Mouse (Mus musculus): ENCODE measurements around the gene Tnrc6a. TPM values are rescaled to one million over a fixed set of nuclear protein-coding genes. Genes with fewer than 3 reads are reported as not detected.

Gene Tnrc6a
- polyA plus RNA-seq, 1 experiment, result 84.5 TPM

- 82% methylated on average over 8 of the region's 8 CpGs for WGBS
- no peak for TF ChIP-seq POLR2A (IDR thresholded peaks at IDR 0.05; ENCODE audit: control insufficient read depth, extremely low read depth, insufficient read depth, low read length, poor library complexity)
- TF ChIP-seq CTCF (IDR thresholded peaks at IDR 0.05; ENCODE audit: borderline replicate concordance, control insufficient read depth, extremely low read depth, insufficient read depth, low read length, poor library complexity), result no peak
- no peaks in the 10 kb centered on the region for H3K36me3 ChIP-seq (ENCODE audit: control insufficient read depth, insufficient read depth, low read length)
- DNase-seq, result no peak
- no peaks in the 10 kb centered on the region for H3K4me1 ChIP-seq (replicated peaks; ENCODE audit: control insufficient read depth, insufficient read depth, low read length)
- no peak within 1 kb of the TSS for H3K4me3 ChIP-seq (ENCODE audit: control insufficient read depth, insufficient read depth, low read length)
- H3K27ac ChIP-seq (ENCODE audit: control insufficient read depth, insufficient read depth, low read length), result no peak within 1 kb of the TSS
- no peaks in the 10 kb centered on the region for H3K27me3 ChIP-seq (ENCODE audit: control insufficient read depth, insufficient read depth, low read length)
Observed at GRCm38 (mm10) chr7:123214365-123215075, 90.8 kb downstream of the Tnrc6a start, which contains the start of gene Slc5a11. Slc5a11 (plus strand) TSS chr7:123214780.

- TF ChIP-seq CTCF (IDR thresholded peaks at IDR 0.05; ENCODE audit: borderline replicate concordance, control insufficient read depth, extremely low read depth, insufficient read depth, low read length, poor library complexity) (no peak), POLR2A (IDR thresholded peaks at IDR 0.05; ENCODE audit: control insufficient read depth, extremely low read depth, insufficient read depth, low read length, poor library complexity) (no peak)
- H3K27me3 ChIP-seq (ENCODE audit: control insufficient read depth, insufficient read depth, low read length), result no peaks in the 10 kb centered on the region
- 81% methylated on average over 2 of the region's 2 CpGs for WGBS
- DNase-seq, result no peak
- H3K4me3 ChIP-seq (ENCODE audit: control insufficient read depth, insufficient read depth, low read length), result no peak overlapping the region
- H3K27ac ChIP-seq (ENCODE audit: control insufficient read depth, insufficient read depth, low read length), result no peak overlapping the region
- H3K36me3 ChIP-seq (ENCODE audit: control insufficient read depth, insufficient read depth, low read length), result no peaks in the 10 kb centered on the region
- H3K4me1 ChIP-seq (replicated peaks; ENCODE audit: control insufficient read depth, insufficient read depth, low read length), result no peaks in the 10 kb centered on the region
Observed at GRCm38 (mm10) chr7:123215138-123215537, 91.5 kb downstream of the Tnrc6a start.

DNA sequence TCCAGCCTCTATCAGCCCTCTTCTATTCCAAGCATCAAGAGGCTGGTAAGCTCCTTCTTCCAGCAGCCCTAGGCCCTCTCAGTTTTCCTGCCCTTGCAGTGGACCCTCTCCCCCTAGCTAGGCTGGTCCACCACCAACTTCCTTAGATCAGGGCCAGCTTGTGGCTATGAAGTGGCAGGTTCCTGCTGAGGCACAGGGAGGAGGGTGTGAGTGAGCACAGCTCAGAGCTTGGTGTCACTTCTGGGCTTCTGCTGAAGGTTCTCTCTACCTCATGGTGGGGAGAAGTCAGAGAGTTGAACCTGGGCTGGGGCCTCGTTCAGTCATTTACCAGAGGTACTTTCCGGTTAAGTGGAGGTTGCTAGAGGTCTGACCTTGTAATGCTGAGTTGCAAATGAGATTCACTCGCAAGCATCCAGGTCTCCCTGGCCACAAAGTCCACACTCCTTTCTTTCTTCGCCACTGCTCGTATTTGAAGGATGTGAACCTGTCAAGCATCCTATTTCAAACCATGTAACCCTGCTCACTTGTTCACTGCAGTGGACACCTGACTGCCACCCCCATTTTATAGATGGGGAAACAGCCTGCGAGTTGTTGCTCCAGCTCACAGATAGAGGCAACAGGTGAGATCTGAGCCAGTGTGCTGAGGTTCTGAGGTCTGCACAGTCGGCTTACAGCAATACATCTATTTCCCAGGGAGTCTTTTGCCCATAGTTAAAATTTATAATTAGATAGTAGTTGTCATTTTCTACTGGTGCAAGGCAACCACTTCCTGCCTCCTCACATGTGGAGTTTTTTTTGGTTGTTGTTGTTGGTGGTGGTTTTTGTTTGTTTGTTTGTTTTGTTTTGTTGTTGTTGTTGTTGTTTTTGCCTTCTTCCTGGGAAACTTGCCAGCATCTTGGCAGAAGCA, 94.0 kb downstream of the Tnrc6a start:
- TF ChIP-seq POLR2A (IDR thresholded peaks at IDR 0.05; ENCODE audit: control insufficient read depth, extremely low read depth, insufficient read depth, low read length, poor library complexity), result no peak
- TF ChIP-seq CTCF (IDR thresholded peaks at IDR 0.05; ENCODE audit: borderline replicate concordance, control insufficient read depth, extremely low read depth, insufficient read depth, low read length, poor library complexity), result no peak
- WGBS, result 73% methylated on average over 7 of the region's 7 CpGs
- H3K4me1 ChIP-seq (replicated peaks; ENCODE audit: control insufficient read depth, insufficient read depth, low read length), result no peaks in the 10 kb centered on the region
- no peaks in the 10 kb centered on the region for H3K27me3 ChIP-seq (ENCODE audit: control insufficient read depth, insufficient read depth, low read length)
- no peaks in the 10 kb centered on the region for H3K36me3 ChIP-seq (ENCODE audit: control insufficient read depth, insufficient read depth, low read length)
- H3K4me3 ChIP-seq (ENCODE audit: control insufficient read depth, insufficient read depth, low read length), result no peak overlapping the region
- no peak overlapping the region for H3K27ac ChIP-seq (ENCODE audit: control insufficient read depth, insufficient read depth, low read length)
- no peak for DNase-seq

- no peaks in the 10 kb centered on the region for H3K27me3 ChIP-seq (ENCODE audit: control insufficient read depth, insufficient read depth, low read length)
- no peak overlapping the region for H3K27ac ChIP-seq (ENCODE audit: control insufficient read depth, insufficient read depth, low read length)
- TF ChIP-seq CTCF (IDR thresholded peaks at IDR 0.05; ENCODE audit: borderline replicate concordance, control insufficient read depth, extremely low read depth, insufficient read depth, low read length, poor library complexity) (no peak), POLR2A (IDR thresholded peaks at IDR 0.05; ENCODE audit: control insufficient read depth, extremely low read depth, insufficient read depth, low read length, poor library complexity) (no peak)
- H3K36me3 ChIP-seq (ENCODE audit: control insufficient read depth, insufficient read depth, low read length), result no peaks in the 10 kb centered on the region
- no peak overlapping the region for H3K4me3 ChIP-seq (ENCODE audit: control insufficient read depth, insufficient read depth, low read length)
- no peak for DNase-seq
- H3K4me1 ChIP-seq (replicated peaks; ENCODE audit: control insufficient read depth, insufficient read depth, low read length), result no peaks in the 10 kb centered on the region
- 69% methylated on average over 6 of the region's 6 CpGs for WGBS
Observed at GRCm38 (mm10) chr7:123218620-123219019, 94.9 kb downstream of the Tnrc6a start.

- DNase-seq, result no peak
- Histone ChIP-seq H3K36me3 (ENCODE audit: control insufficient read depth, insufficient read depth, low read length) (no peaks in the 10 kb centered on the region), H3K4me1 (replicated peaks; ENCODE audit: control insufficient read depth, insufficient read depth, low read length) (no peaks in the 10 kb centered on the region), H3K4me3 (ENCODE audit: control insufficient read depth, insufficient read depth, low read length) (no peak overlapping the region), H3K27ac (ENCODE audit: control insufficient read depth, insufficient read depth, low read length) (no peak overlapping the region), H3K27me3 (ENCODE audit: control insufficient read depth, insufficient read depth, low read length) (no peaks in the 10 kb centered on the region)
- no peak for TF ChIP-seq CTCF (IDR thresholded peaks at IDR 0.05; ENCODE audit: borderline replicate concordance, control insufficient read depth, extremely low read depth, insufficient read depth, low read length, poor library complexity)
- TF ChIP-seq POLR2A (IDR thresholded peaks at IDR 0.05; ENCODE audit: control insufficient read depth, extremely low read depth, insufficient read depth, low read length, poor library complexity), result no peak
- WGBS, result 76% methylated on average over 13 of the region's 13 CpGs
Observed at GRCm38 (mm10) chr7:123219781-123220632, 96.3 kb downstream of the Tnrc6a start.

GRCm38 (mm10) chr7:123220633-123220942, 96.9 kb downstream of the Tnrc6a start:
- DNase-seq, result no peak
- WGBS, result 86% methylated on average over 2 of the region's 2 CpGs
- TF ChIP-seq CTCF (IDR thresholded peaks at IDR 0.05; ENCODE audit: borderline replicate concordance, control insufficient read depth, extremely low read depth, insufficient read depth, low read length, poor library complexity) (no peak), POLR2A (IDR thresholded peaks at IDR 0.05; ENCODE audit: control insufficient read depth, extremely low read depth, insufficient read depth, low read length, poor library complexity) (no peak)
- Histone ChIP-seq H3K27me3 (ENCODE audit: control insufficient read depth, insufficient read depth, low read length) (no peaks in the 10 kb centered on the region), H3K27ac (ENCODE audit: control insufficient read depth, insufficient read depth, low read length) (no peak overlapping the region), H3K4me3 (ENCODE audit: control insufficient read depth, insufficient read depth, low read length) (no peak overlapping the region), H3K36me3 (ENCODE audit: control insufficient read depth, insufficient read depth, low read length) (no peaks in the 10 kb centered on the region), H3K4me1 (replicated peaks; ENCODE audit: control insufficient read depth, insufficient read depth, low read length) (no peaks in the 10 kb centered on the region)

Measured in thymus, adult 2 months (tissue).